Mouse (Mus musculus) gastrocnemius, postnatal 25 days (tissue): ENCODE measurements around the gene Ifit1. TPM values are rescaled to one million over a fixed set of nuclear protein-coding genes. Genes with fewer than 3 reads are reported as not detected.

Source experiments
- DNase-seq: peaks from one replicate; pipeline ENCODE4 v3.0.0; 2022
- total RNA-seq, 2 experiments: library from RNA; stranded (reverse); gene quantifications; 1 replicate in 1 of 2; 2 replicates in 1 of 2; pipeline ENCODE4 v1.2.3; 2021

Ifit1 gene
- total RNA-seq, 2 experiments from 2014 or later = 0.43 to 0.54 TPM

GRCm38 (mm10) chr19:34655227-34655805 lies 14.6 kb downstream of the Ifit1 start:
- DNase-seq = no peak

GRCm38 (mm10) chr19:34656511-34657298 lies 16.0 kb downstream of the Ifit1 start:
- no peak for DNase-seq

GRCm38 (mm10) chr19:34662067-34662507 lies 21.4 kb downstream of the Ifit1 start:
- peak; percentile 19 for DNase-seq

- DNase-seq = no peak
Measured at GRCm38 (mm10) chr19:34662740-34663139, 22.1 kb downstream of the Ifit1 start.

- DNase-seq = no peak
Measured at GRCm38 (mm10) chr19:34666127-34666526, 25.5 kb downstream of the Ifit1 start.

GRCm38 (mm10) chr19:34673476-34673875 lies 32.8 kb downstream of the Ifit1 start:
- DNase-seq = peak; percentile 10

- no peak for DNase-seq
Measured at GRCm38 (mm10) chr19:34678428-34678827, 37.8 kb downstream of the Ifit1 start.

GRCm38 (mm10) chr19:34684857-34685256 lies 44.2 kb downstream of the Ifit1 start:
- DNase-seq = no peak

GRCm38 (mm10) chr19:34685530-34685929 lies 44.9 kb downstream of the Ifit1 start:
- DNase-seq = no peak

GRCm38 (mm10) chr19:34691402-34691801 lies 50.7 kb downstream of the Ifit1 start:
- DNase-seq = no peak

GRCm38 (mm10) chr19:34696352-34696986 lies 55.8 kb downstream of the Ifit1 start:
- no peak for DNase-seq

GRCm38 (mm10) chr19:34697461-34697860 lies 56.8 kb downstream of the Ifit1 start:
- DNase-seq = no peak

- no peak for DNase-seq
Measured at GRCm38 (mm10) chr19:34698432-34698831, 57.8 kb downstream of the Ifit1 start.

GRCm38 (mm10) chr19:34698852-34699251 lies 58.2 kb downstream of the Ifit1 start:
- DNase-seq = no peak

- no peak for DNase-seq
Measured at GRCm38 (mm10) chr19:34699300-34699699, 58.6 kb downstream of the Ifit1 start.

Other genes starting within 250 kb of the Ifit1 start
- gene Ch25h, start 165.7 kb upstream of the Ifit1 start, total RNA-seq = not detected
- 1 to 10 TPM; 6.5 to 9.7 TPM for gene Lipa, start 113.4 kb upstream of the Ifit1 start, total RNA-seq
- 1 to 10 TPM in 1 of 2 experiments, under 1 TPM in 1; 0.92 to 1.7 TPM for gene Ifit2, start 90.2 kb upstream of the Ifit1 start, total RNA-seq
- gene Ifit3, start 57.3 kb upstream of the Ifit1 start, total RNA-seq = under 1 TPM; 0.88 to 0.95 TPM
- gene Ifit1bl1, start 38.9 kb upstream of the Ifit1 start, total RNA-seq = not detected
- under 1 TPM; 0.23 to 0.70 TPM for gene Ifit3b, start 32.9 kb upstream of the Ifit1 start, total RNA-seq
- gene Ifit1bl2, start 128 bp upstream of the Ifit1 start, total RNA-seq = not detected
- 1 to 10 TPM in 1 of 2 experiments, under 1 TPM in 1; 0.54 to 1.2 TPM for gene Slc16a12, start 106.4 kb downstream of the Ifit1 start, total RNA-seq
- 10 to 100 TPM; 15.7 to 17.0 TPM for gene Pank1, start 238.6 kb downstream of the Ifit1 start, total RNA-seq